Mouse (Mus musculus) stomach, embryonic 16.5 days (tissue): ENCODE measurements around the gene Nlrp3. TPM values are rescaled to one million over a fixed set of nuclear protein-coding genes. Genes with fewer than 3 reads are reported as not detected.

Experiments used
- ATAC-seq: fragments of 200-750 bp; cut with Nextera tagmentation; 2 replicates; pipeline ENCODE4 v1.8.0; 2017; ENCODE audit warnings: moderate number of reproducible peaks, moderate TSS enrichment; ENCODE audit not compliant: insufficient read depth, low FRiP score
- H3K27ac ChIP-seq: fragments of 300-500 bp; sonication (generic); 2 replicates; pipeline ENCODE4 v1.5.1; 2014; ENCODE audit warnings: low read length
- H3K27me3 ChIP-seq: fragments of 300-500 bp; sonication (generic); 2 replicates; pipeline ENCODE4 v1.6.1; 2014; ENCODE audit warnings: low read length, control low read depth, mixed read lengths; ENCODE audit not compliant: control insufficient read depth, insufficient read depth
- H3K36me3 ChIP-seq: fragments of 300-500 bp; sonication (generic); 2 replicates; pipeline ENCODE4 v1.6.1; 2014; ENCODE audit warnings: low read length; ENCODE audit not compliant: control insufficient read depth, insufficient read depth
- H3K4me1 ChIP-seq: fragments of 300-500 bp; sonication (generic); 2 replicates; pipeline ENCODE4 v1.6.1; 2014; ENCODE audit warnings: low read length, control low read depth, mixed read lengths; ENCODE audit not compliant: control insufficient read depth, insufficient read depth
- H3K4me2 ChIP-seq: fragments of 300-500 bp; sonication (generic); 2 replicates; pipeline ENCODE4 v1.6.1; 2014; ENCODE audit warnings: low read depth, low read length, mixed read lengths
- H3K4me3 ChIP-seq: fragments of 300-500 bp; sonication (generic); replicated peaks from 2 replicates; pipeline ENCODE4 v1.5.1; 2014; ENCODE audit warnings: mild to moderate bottlenecking, low read length
- H3K9ac ChIP-seq: fragments of 300-500 bp; sonication (generic); 2 replicates; pipeline ENCODE4 v1.6.1; 2014; ENCODE audit warnings: low read length
- H3K9me3 ChIP-seq: fragments of 300-500 bp; sonication (generic); replicated peaks from 2 replicates; pipeline ENCODE4 v1.6.1; 2016; ENCODE audit warnings: low read length, control low read depth; ENCODE audit not compliant: control insufficient read depth
- WGBS: fragments of 180-500 bp; shearing (Covaris S2); extraction: QIAGEN DNeasy Blood & Tissue Kit; methylation state at CpG from one replicate; pipeline ENCODE4 v1.1.7; 2014; 5-methylcytosine and 5-hydroxymethylcytosine counted together
- polyA plus RNA-seq: library from polyadenylated mRNA; unstranded; fragments of >200 nt; fragmentation: Nextera tagmentation; extraction: Ambion mirVana; gene quantifications from 2 replicates; pipeline ENCODE4 v1.2.1, GENCODE M21; 2015

The Nlrp3 gene
- polyA plus RNA-seq, 1 experiment from 2014 or later, result 0.62 TPM

GRCm38 (mm10) chr11:59589496-59589895 lies 48.1 kb downstream of the Nlrp3 start:
- Histone ChIP-seq H3K9me3 (no peaks in the 10 kb centered on the region), H3K4me1 (no peaks in the 10 kb centered on the region), H3K9ac (no peak overlapping the region), H3K4me2 (no peak overlapping the region), H3K27ac (no peak overlapping the region), H3K4me3 (no peak overlapping the region), H3K27me3 (no peaks in the 10 kb centered on the region), H3K36me3 (no peaks in the 10 kb centered on the region)
- no peak for ATAC-seq
- WGBS, result 90% methylated on average over 8 of the region's 8 CpGs

GRCm38 (mm10) chr11:59593189-59593588 lies 51.8 kb downstream of the Nlrp3 start, which contains the start of gene Olfr223:
Gene Olfr223 (minus strand): TSS chr11:59593289.
- Histone ChIP-seq H3K27me3 (no peaks in the 10 kb centered on the region), H3K4me1 (no peaks in the 10 kb centered on the region), H3K36me3 (no peaks in the 10 kb centered on the region), H3K27ac (no peak within 1 kb of the TSS), H3K4me3 (no peak within 1 kb of the TSS), H3K9ac (no peak within 1 kb of the TSS), H3K9me3 (no peaks in the 10 kb centered on the region), H3K4me2 (no peak within 1 kb of the TSS)
- 79% methylated on average over 6 of the region's 6 CpGs for WGBS
- no peak for ATAC-seq

GRCm38 (mm10) chr11:59596091-59596490 lies 54.7 kb downstream of the Nlrp3 start:
- 37% methylated on average over 4 of the region's 4 CpGs for WGBS
- ATAC-seq, result no peak
- Histone ChIP-seq H3K4me1 (no peaks in the 10 kb centered on the region), H3K36me3 (no peaks in the 10 kb centered on the region), H3K4me2 (no peak overlapping the region), H3K9ac (no peak overlapping the region), H3K27me3 (no peaks in the 10 kb centered on the region), H3K27ac (no peak overlapping the region), H3K9me3 (no peaks in the 10 kb centered on the region), H3K4me3 (no peak overlapping the region)

DNA sequence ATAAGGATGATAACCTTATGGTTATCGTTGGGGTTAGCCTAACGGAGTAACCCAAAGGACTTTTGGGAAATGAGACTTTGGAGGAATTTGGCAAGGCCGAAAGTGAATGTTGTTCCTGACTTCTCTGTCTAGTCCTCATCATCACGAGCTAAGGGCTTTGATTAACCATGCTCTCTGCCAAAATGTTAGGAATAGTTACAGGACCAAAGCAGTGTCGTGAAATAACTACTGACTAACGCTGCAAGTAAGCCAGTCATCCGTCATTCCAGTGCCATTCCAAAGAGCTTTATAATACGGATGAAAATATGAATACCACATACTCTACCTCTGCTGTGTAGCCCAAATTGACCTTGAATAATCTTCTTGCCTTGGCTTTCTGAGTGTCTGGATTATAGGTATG lies 55.6 kb downstream of the Nlrp3 start:
- H3K4me1 ChIP-seq, result no peaks in the 10 kb centered on the region
- H3K9me3 ChIP-seq, result no peaks in the 10 kb centered on the region
- H3K27me3 ChIP-seq, result no peaks in the 10 kb centered on the region
- no peak overlapping the region for H3K27ac ChIP-seq
- H3K4me2 ChIP-seq, result no peak overlapping the region
- WGBS, result 80% methylated on average over 8 of the region's 8 CpGs
- no peak overlapping the region for H3K9ac ChIP-seq
- no peak overlapping the region for H3K4me3 ChIP-seq
- H3K36me3 ChIP-seq, result no peaks in the 10 kb centered on the region
- ATAC-seq, result no peak

DNA sequence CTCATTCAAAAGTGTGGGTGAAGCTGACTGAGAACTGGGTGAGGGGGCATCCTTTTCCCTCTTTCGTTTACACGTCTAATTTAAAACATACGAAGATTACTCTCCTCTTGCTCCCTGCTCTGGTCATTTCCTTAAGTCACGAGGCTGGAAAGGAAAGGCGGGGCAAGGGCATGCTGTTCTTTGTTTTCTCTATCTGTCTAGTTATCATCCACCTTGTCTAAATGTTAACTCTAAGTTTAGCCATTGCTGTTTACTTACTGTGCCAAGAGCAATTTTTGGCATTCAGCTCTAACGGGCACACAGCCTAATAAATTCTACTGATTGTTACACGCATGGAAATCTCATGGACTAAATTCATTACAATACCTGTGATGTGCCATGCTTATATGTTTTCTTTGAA lies 57.8 kb downstream of the Nlrp3 start:
- Histone ChIP-seq H3K4me1 (no peaks in the 10 kb centered on the region), H3K9ac (no peak overlapping the region), H3K27ac (no peak overlapping the region), H3K36me3 (no peaks in the 10 kb centered on the region), H3K27me3 (no peaks in the 10 kb centered on the region), H3K9me3 (no peaks in the 10 kb centered on the region), H3K4me3 (no peak overlapping the region), H3K4me2 (no peak overlapping the region)
- WGBS, result 50% methylated on average over 7 of the region's 7 CpGs
- ATAC-seq, result no peak

GRCm38 (mm10) chr11:59600872-59601271 lies 59.5 kb downstream of the Nlrp3 start:
- Histone ChIP-seq H3K27ac (no peak overlapping the region), H3K36me3 (no peaks in the 10 kb centered on the region), H3K4me1 (no peaks in the 10 kb centered on the region), H3K27me3 (no peaks in the 10 kb centered on the region), H3K4me2 (no peak overlapping the region), H3K9me3 (no peaks in the 10 kb centered on the region), H3K9ac (no peak overlapping the region), H3K4me3 (no peak overlapping the region)
- no peak for ATAC-seq
- WGBS, result 71% methylated on average over 3 of the region's 3 CpGs

DNA sequence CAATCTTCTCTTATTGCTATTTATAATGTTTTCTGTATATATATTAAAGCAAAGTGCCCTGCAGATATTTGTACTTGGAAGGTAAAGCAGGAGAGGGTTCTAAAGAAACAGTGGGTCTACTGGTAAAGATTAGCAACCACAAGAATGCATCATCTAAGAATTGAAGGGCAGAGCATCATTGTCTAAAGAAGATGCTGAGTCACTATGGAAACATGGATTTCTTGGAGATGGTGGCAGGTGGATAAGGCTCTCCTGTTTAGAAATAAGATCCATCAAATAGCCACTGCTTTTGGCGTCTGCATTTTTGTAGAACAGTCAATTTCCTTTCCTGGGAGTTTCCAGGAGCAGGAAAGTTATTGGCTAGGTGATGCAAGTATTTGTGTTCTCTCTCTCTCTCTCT lies 60.9 kb downstream of the Nlrp3 start:
- Histone ChIP-seq H3K9me3 (no peaks in the 10 kb centered on the region), H3K4me2 (no peak overlapping the region), H3K4me1 (no peaks in the 10 kb centered on the region), H3K27ac (no peak overlapping the region), H3K27me3 (no peaks in the 10 kb centered on the region), H3K36me3 (no peaks in the 10 kb centered on the region), H3K4me3 (no peak overlapping the region), H3K9ac (no peak overlapping the region)
- ATAC-seq, result no peak
- 38% methylated on average over 1 of the region's 1 CpGs for WGBS

- H3K4me2 ChIP-seq, result no peak overlapping the region
- H3K9ac ChIP-seq, result no peak overlapping the region
- H3K4me1 ChIP-seq, result no peaks in the 10 kb centered on the region
- no peaks in the 10 kb centered on the region for H3K9me3 ChIP-seq
- no peak for ATAC-seq
- no peaks in the 10 kb centered on the region for H3K27me3 ChIP-seq
- no peak overlapping the region for H3K27ac ChIP-seq
- H3K36me3 ChIP-seq, result no peaks in the 10 kb centered on the region
- H3K4me3 ChIP-seq, result no peak overlapping the region
- WGBS, result 71% methylated on average over 5 of the region's 5 CpGs
Measured at GRCm38 (mm10) chr11:59611646-59612045, 70.3 kb downstream of the Nlrp3 start.

GRCm38 (mm10) chr11:59614120-59614519 lies 72.8 kb downstream of the Nlrp3 start:
- ATAC-seq, result no peak
- H3K36me3 ChIP-seq, result no peaks in the 10 kb centered on the region
- H3K4me3 ChIP-seq, result no peak overlapping the region
- 29% methylated on average over 4 of the region's 4 CpGs for WGBS
- H3K27ac ChIP-seq, result no peak overlapping the region
- no peaks in the 10 kb centered on the region for H3K4me1 ChIP-seq
- H3K27me3 ChIP-seq, result no peaks in the 10 kb centered on the region; the same call in 1 of the 2 replicates
- no peak overlapping the region for H3K9ac ChIP-seq
- H3K9me3 ChIP-seq, result no peaks in the 10 kb centered on the region
- no peak overlapping the region for H3K4me2 ChIP-seq
